Comparison of ENCODE assay signal across 15 mouse cellular contexts in genomic region chr2:153530948-153531347, GRCm38 (mm10). TPM values are rescaled to one million over a fixed set of nuclear protein-coding genes. Genes with fewer than 3 reads are reported as not detected.
DNase-seq lines count a peak whose midpoint lies in the region; ATAC-seq and TF ChIP-seq lines count a peak whose summit lies in the region.
"Had no signal": no experiment of that assay in that cellular context is flagged by ENCODE, and none has a peak within 500 bp of the region (broad histone marks: within the 10 kb centered on the region; RNA-seq: fewer than 3 reads in every experiment).

No protein-coding gene starts in this region.

- DNase-seq in heart, postnatal 4 days, result no peak
- no peak for DNase-seq in liver, embryonic 11.5 days (ENCODE audit: low spot score)
- DNase-seq in stomach, postnatal 0 days (ENCODE audit: low spot score), result no peak
- DNase-seq in left cerebral cortex, postnatal 14 days (ENCODE audit: low spot score in 2 of 2), result no peak

- peak; percentile 39 for TF ChIP-seq CTCF in stomach, postnatal 0 days (IDR thresholded peaks at IDR 0.05; ENCODE audit: low read depth)

- peak overlapping the region; percentile 75; the same call in 1 of the 2 replicates for H3K4me3 ChIP-seq in heart, embryonic 15.5 days
- peak overlapping the region; percentile 96 for H3K4me3 ChIP-seq in megakaryocyte, embryonic 14.5 days (replicated peaks)
- H3K4me3 ChIP-seq in liver, embryonic 11.5 days (ENCODE audit: low read depth, low read length), result no peak overlapping the region
- no peak overlapping the region for H3K4me3 ChIP-seq in stomach, postnatal 0 days (ENCODE audit: low read depth, low read length)

- H3K9me3 ChIP-seq in heart, embryonic 15.5 days (replicated peaks), result no peaks in the 10 kb centered on the region
- H3K9me3 ChIP-seq in megakaryocyte, embryonic 14.5 days, result peaks cover 9% of the 10 kb centered on the region
- 0 out of 2 replicates have a peak, but pooled peaks cover 3% of the 10 kb centered on the region for H3K9me3 ChIP-seq in liver, embryonic 11.5 days (ENCODE audit: control insufficient read depth, low read length)
- H3K9me3 ChIP-seq in stomach, postnatal 0 days (ENCODE audit: control insufficient read depth, low read length), result no peaks in the 10 kb centered on the region
- H3K9me3 ChIP-seq: embryonic facial prominence, embryonic 12.5 days; limb, embryonic 12.5 days; midbrain, embryonic 12.5 days had no signal

- no peak overlapping the region for H3K27ac ChIP-seq in heart, embryonic 15.5 days
- H3K27ac ChIP-seq in liver, embryonic 11.5 days (ENCODE audit: low read depth, low read length), result no peak overlapping the region; the same call in 1 of the 2 replicates
- no peak overlapping the region for H3K27ac ChIP-seq in stomach, postnatal 0 days (replicated peaks)
- H3K27ac ChIP-seq: embryonic facial prominence, embryonic 12.5 days; limb, embryonic 12.5 days had no signal

- H3K9ac ChIP-seq in heart, embryonic 15.5 days, result no peak overlapping the region
- no peak overlapping the region for H3K9ac ChIP-seq in liver, embryonic 11.5 days (ENCODE audit: low read depth, low read length)
- no peak overlapping the region for H3K9ac ChIP-seq in stomach, postnatal 0 days (ENCODE audit: low read length)

- ATAC-seq in heart, embryonic 15.5 days (replicated peaks; ENCODE audit: insufficient number of reproducible peaks, insufficient read depth, low FRiP score, low read depth), result no peak
- ATAC-seq in megakaryocyte, adult 5-6 weeks (ENCODE audit: poor library complexity, severe bottlenecking), result no peak
- no peak for ATAC-seq in liver, embryonic 11.5 days (replicated peaks; ENCODE audit: low FRiP score)
- ATAC-seq in stomach, postnatal 0 days (ENCODE audit: low FRiP score, low TSS enrichment), result no peak
- ATAC-seq: inflammation-experienced regulatory T-cells, adult 6 months had no signal

- peaks cover 16% of the 10 kb centered on the region; the same call in 1 of the 2 replicates for H3K27me3 ChIP-seq in heart, embryonic 15.5 days
- H3K27me3 ChIP-seq in megakaryocyte, embryonic 14.5 days (replicated peaks), result no peaks in the 10 kb centered on the region
- no peaks in the 10 kb centered on the region for H3K27me3 ChIP-seq in liver, embryonic 11.5 days (replicated peaks; ENCODE audit: control insufficient read depth, insufficient read depth, low read length)
- H3K27me3 ChIP-seq in stomach, postnatal 0 days (ENCODE audit: control insufficient read depth, insufficient read depth, low read length), result no peaks in the 10 kb centered on the region

- WGBS in heart, embryonic 15.5 days, result 59% methylated on average over 5 of the region's 5 CpGs
- WGBS in liver, embryonic 11.5 days, result 45% methylated on average over 5 of the region's 5 CpGs
- 60% methylated on average over 5 of the region's 5 CpGs for WGBS in stomach, postnatal 0 days

- peaks cover 38% of the 10 kb centered on the region for H3K4me1 ChIP-seq in heart, embryonic 15.5 days (replicated peaks)
- H3K4me1 ChIP-seq in megakaryocyte, embryonic 14.5 days, result peaks cover 56% of the 10 kb centered on the region
- H3K4me1 ChIP-seq in liver, embryonic 11.5 days (replicated peaks; ENCODE audit: control insufficient read depth, insufficient read depth, low read length), result peaks cover 25% of the 10 kb centered on the region
- no peaks in the 10 kb centered on the region for H3K4me1 ChIP-seq in stomach, postnatal 0 days (replicated peaks; ENCODE audit: control insufficient read depth, insufficient read depth)

- TF ChIP-seq EP300 in stomach, postnatal 0 days (optimal IDR thresholded peaks at IDR 0.05), result no peak

- intact Hi-C loops in left cerebral cortex, postnatal 14 days (cut with DNase I), result no loop called here

- no peak overlapping the region for H3K4me2 ChIP-seq in heart, embryonic 15.5 days
- H3K4me2 ChIP-seq in liver, embryonic 11.5 days, result peak overlapping the region; percentile 89
- H3K4me2 ChIP-seq in stomach, postnatal 0 days (replicated peaks; ENCODE audit: low read depth), result no peak overlapping the region

- H3K36me3 ChIP-seq in heart, embryonic 15.5 days, result no peaks in the 10 kb centered on the region
- H3K36me3 ChIP-seq in megakaryocyte, embryonic 14.5 days (replicated peaks; ENCODE audit: low read length), result peaks cover 19% of the 10 kb centered on the region
- no peaks in the 10 kb centered on the region for H3K36me3 ChIP-seq in liver, embryonic 11.5 days (ENCODE audit: control insufficient read depth, insufficient read depth, low read length)
- no peaks in the 10 kb centered on the region for H3K36me3 ChIP-seq in stomach, postnatal 0 days (ENCODE audit: control insufficient read depth, insufficient read depth, low read length)
- H3K36me3 ChIP-seq: embryonic facial prominence, embryonic 12.5 days; limb, embryonic 12.5 days; midbrain, embryonic 12.5 days had no signal

RNA-seq across cellular contexts. Expression of gene Nol4l, which starts 1.2 kb away (rescaled TPM):
- 6.9 and 10.9 TPM in 2 replicates for polyA plus RNA-seq in heart, embryonic 15.5 days (2015; fragmentation: Nextera tagmentation; extraction: Ambion mirVana)
- total RNA-seq in heart, postnatal 4 days (2021), result 10 to 100 TPM; 12.0 to 13.5 TPM
- 10.6 and 40.8 TPM in 2 replicates for polyA plus RNA-seq in megakaryocyte, embryonic 14.5 days (2012; ENCODE audit: insufficient read depth, low replicate concordance)
- 1.2 and 2.1 TPM in 2 replicates for total RNA-seq in megakaryocyte, adult 5-6 weeks (2015)
- total RNA-seq in megakaryocyte, adult 5-6 weeks (2017), result 0.20 and 0.62 TPM in 2 replicates
- 14.1 and 15.8 TPM in 2 replicates for polyA plus RNA-seq in liver, embryonic 11.5 days (2014; fragmentation: Nextera tagmentation; extraction: Ambion mirVana)
- 4.4 and 4.8 TPM in 2 replicates for polyA plus RNA-seq in stomach, postnatal 0 days (2015; fragmentation: Nextera tagmentation; extraction: Ambion mirVana)
- 10 to 100 TPM; 44.8 to 46.8 TPM for total RNA-seq in left cerebral cortex, postnatal 14 days (2021)

RNA-seq across cellular contexts. Expression of gene 4930404H24Rik, which starts 38.4 kb away (rescaled TPM):
- not detected in 2 replicates for polyA plus RNA-seq in heart, embryonic 15.5 days (2015; fragmentation: Nextera tagmentation; extraction: Ambion mirVana)
- not detected for total RNA-seq in heart, postnatal 4 days (2021)
- polyA plus RNA-seq in megakaryocyte, embryonic 14.5 days (2012; ENCODE audit: insufficient read depth, low replicate concordance), result 0.54 TPM in 1 of 2 replicates, not detected in the other
- total RNA-seq in megakaryocyte, adult 5-6 weeks (2015), result not detected in 2 replicates
- total RNA-seq in megakaryocyte, adult 5-6 weeks (2017), result not detected in 2 replicates
- polyA plus RNA-seq in liver, embryonic 11.5 days (2014; fragmentation: Nextera tagmentation; extraction: Ambion mirVana), result not detected in 2 replicates
- polyA plus RNA-seq in stomach, postnatal 0 days (2015; fragmentation: Nextera tagmentation; extraction: Ambion mirVana), result not detected in 2 replicates
- total RNA-seq in left cerebral cortex, postnatal 14 days (2021), result 1 to 10 TPM in 1 of 2 experiments, not detected in 1; 1.4 TPM
- polyA plus RNA-seq: embryonic facial prominence, embryonic 12.5 days; gonadal fat pad, adult 2 months; inflammation-experienced regulatory T-cells, adult 6 months; large intestine, adult 2 months; limb, embryonic 12.5 days; midbrain, embryonic 12.5 days; spleen, adult 2 months; thymus, postnatal 0 days had no signal

Comparison
In these comparisons a context has a peak if more than half of its experiments do, and no peak if none do; other contexts are left out.
1. H3K4me3 ChIP-seq: peak in heart, embryonic 15.5 days (single experiment) and megakaryocyte, embryonic 14.5 days (single experiment); none in liver, embryonic 11.5 days (single experiment) and stomach, postnatal 0 days (single experiment).